ENCODE assay signal across 19 mouse cellular contexts in genomic region chrX:12306940-12307339, GRCm38 (mm10).
"Had no signal": no experiment of that assay in that cellular context is flagged by ENCODE, and none has a peak within 500 bp of the region (broad histone marks: within the 10 kb centered on the region; RNA-seq: fewer than 3 reads in every experiment).

No protein-coding gene starts in this region.

- ATAC-seq: liver, postnatal 0 days; lung, postnatal 0 days; midbrain, embryonic 15.5 days had no signal

- DNase-seq: kidney, postnatal 14 days; kidney, postnatal 4 days; left cerebral cortex, postnatal 4 days; liver, postnatal 0 days; lung, embryonic 14.5 days; retina, postnatal 1 day; right cerebral cortex, postnatal 25 days; spleen, adult 18-20 months; thymus, postnatal 25 days had no signal

- H3K27ac ChIP-seq: limb, embryonic 12.5 days; limb, embryonic 15.5 days; liver, embryonic 14.5 days; macrophage; midbrain, embryonic 15.5 days; neural tube, embryonic 13.5 days; stomach, embryonic 15.5 days had no signal

- H3K4me3 ChIP-seq: limb, embryonic 12.5 days; limb, embryonic 15.5 days; midbrain, embryonic 15.5 days; myocyte; neural tube, embryonic 13.5 days; stomach, embryonic 15.5 days had no signal

- H3K9me3 ChIP-seq: limb, embryonic 12.5 days; limb, embryonic 15.5 days; midbrain, embryonic 15.5 days; neural tube, embryonic 13.5 days; stomach, embryonic 15.5 days had no signal

- H3K4me1 ChIP-seq: limb, embryonic 15.5 days; midbrain, embryonic 15.5 days; neural tube, embryonic 13.5 days; stomach, embryonic 15.5 days had no signal

- H3K4me2 ChIP-seq: limb, embryonic 12.5 days; limb, embryonic 15.5 days; liver, embryonic 11.5 days; lung, embryonic 14.5 days; midbrain, embryonic 15.5 days; neural tube, embryonic 13.5 days; stomach, embryonic 15.5 days had no signal

- H3K9ac ChIP-seq: limb, embryonic 12.5 days; limb, embryonic 15.5 days; liver, embryonic 14.5 days; liver, postnatal 0 days; lung, embryonic 14.5 days; midbrain, embryonic 15.5 days; neural tube, embryonic 13.5 days; stomach, embryonic 15.5 days had no signal

- H3K36me3 ChIP-seq: limb, embryonic 12.5 days; limb, embryonic 15.5 days; midbrain, embryonic 15.5 days; neural tube, embryonic 13.5 days; stomach, embryonic 15.5 days had no signal

- H3K27me3 ChIP-seq: limb, embryonic 15.5 days; midbrain, embryonic 15.5 days; neural tube, embryonic 13.5 days; stomach, embryonic 15.5 days had no signal
